Mouse (Mus musculus) left cerebral cortex, adult 11 months (tissue): ENCODE data around the gene Glipr1l3.
"Not testable (repeated sequence)": the region's sequence is repeated elsewhere in the genome, so short reads cannot be mapped to it uniquely, and the experiment has no call there.

Source experiments
- DNase-seq: peaks from one replicate; pipeline ENCODE4 v3.0.0; 2022; ENCODE audit warnings: low spot score

Glipr1l3 gene

DNA sequence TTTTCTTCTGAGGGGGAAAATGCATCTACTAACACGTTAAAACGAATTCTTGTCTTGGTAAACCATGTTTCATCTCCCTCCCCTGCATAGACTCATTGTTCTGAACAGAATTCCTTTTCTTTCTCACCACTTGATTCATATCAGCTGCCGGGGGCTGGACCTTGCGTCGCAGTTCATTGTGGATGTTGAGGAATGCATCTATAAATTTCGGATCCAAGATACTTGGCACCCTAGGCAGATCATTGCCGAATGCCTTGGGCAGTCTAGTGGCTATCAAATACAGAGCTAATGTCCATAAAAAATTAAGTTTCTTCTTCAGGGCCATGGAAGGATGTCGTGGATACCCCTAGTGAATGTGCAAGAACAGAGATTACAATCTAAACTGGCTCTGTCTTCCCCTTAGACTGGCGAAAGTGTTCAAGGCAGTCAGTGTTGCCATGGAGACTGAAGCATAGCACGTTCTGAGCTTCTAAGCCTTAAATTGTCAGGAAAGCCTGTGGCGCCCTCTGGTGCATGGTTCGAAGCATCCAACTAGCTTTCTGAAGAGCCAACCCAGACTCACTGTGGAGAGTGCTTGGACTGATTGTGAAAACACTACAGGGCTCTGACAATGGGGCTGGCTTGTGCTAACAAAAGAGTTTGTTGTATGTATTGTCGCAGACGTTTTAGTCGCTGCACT, at the start of gene Glipr1l3:
TSS of gene Glipr1l3 (minus strand) at position 446 of the 679 bp plus-strand sequence.
- DNase-seq, result peak; percentile 83

- DNase-seq, result peak; percentile 42
These were observed 43.3 kb upstream of the Glipr1l3 start for GRCm38 (mm10) chr10:112203463-112203862.

GRCm38 (mm10) chr10:112193919-112194318, 33.8 kb upstream of the Glipr1l3 start:
- not testable (repeated sequence) for DNase-seq

- not testable (repeated sequence) for DNase-seq
These were observed 16.9 kb upstream of the Glipr1l3 start for GRCm38 (mm10) chr10:112177027-112177426.

DNA sequence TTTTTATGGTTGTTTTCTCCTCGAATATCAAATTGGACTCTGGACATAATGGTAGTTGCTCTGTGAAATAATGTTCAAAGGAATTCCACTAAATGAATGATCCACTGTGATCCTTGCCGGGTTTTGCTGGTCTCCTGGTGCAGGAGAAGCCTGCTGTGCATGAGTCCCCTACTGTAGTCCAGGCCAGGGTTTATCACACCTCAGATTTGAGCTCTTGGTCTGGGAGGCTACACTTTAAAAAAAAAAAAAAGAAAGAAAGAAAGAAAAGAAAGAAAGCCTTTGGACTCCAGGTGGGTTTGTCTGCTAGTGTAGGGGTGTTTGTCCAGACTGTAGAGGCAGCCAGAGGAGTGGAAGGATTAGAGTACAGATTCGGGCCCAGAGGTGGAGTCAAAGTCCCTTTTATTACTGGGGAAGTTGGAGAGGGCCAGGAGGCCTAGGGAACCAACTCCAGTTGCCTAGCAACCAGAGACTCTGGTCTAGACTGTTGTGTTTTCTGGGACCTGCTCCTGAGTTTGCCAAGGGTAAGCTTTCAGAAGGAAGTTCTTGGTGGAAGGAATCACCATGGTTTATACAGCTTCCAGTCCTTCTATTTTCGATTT, 3.1 kb upstream of the Glipr1l3 start, which contains the start of gene Caps2:
TSS of gene Caps2 (plus strand) at position 454 of the 599 bp plus-strand sequence.
- peak; percentile 7 for DNase-seq

DNA sequence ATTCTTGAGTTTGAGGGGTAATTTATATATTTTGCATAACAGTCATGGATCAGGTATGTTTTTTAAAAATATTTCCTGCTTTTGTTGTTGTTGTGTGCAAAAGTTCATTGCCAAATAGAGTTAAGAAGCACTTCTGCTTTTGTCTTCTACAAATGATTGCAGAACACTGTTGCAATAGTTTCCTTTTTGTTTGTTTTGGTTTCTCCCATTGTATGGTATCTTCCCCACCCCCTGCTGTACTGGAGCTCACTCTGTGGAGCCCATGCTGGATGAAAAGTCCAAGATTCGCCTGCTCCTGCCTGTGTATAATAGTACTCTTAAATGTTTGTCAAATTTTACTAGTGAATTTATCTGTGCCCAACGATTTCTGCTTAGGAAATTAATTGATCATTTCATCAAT, 20.3 kb downstream of the Glipr1l3 start:
- no peak for DNase-seq

- no peak for DNase-seq
These were observed 21.2 kb downstream of the Glipr1l3 start for GRCm38 (mm10) chr10:112138871-112139430.

- DNase-seq, result peak; percentile 30
These were observed 21.9 kb downstream of the Glipr1l3 start for GRCm38 (mm10) chr10:112138050-112138870.

- no peak for DNase-seq
These were observed 27.9 kb downstream of the Glipr1l3 start for GRCm38 (mm10) chr10:112132194-112132593.

- DNase-seq, result not testable (repeated sequence)
These were observed 32.4 kb downstream of the Glipr1l3 start for GRCm38 (mm10) chr10:112127682-112128230.

- not testable (repeated sequence) for DNase-seq
These were observed 35.0 kb downstream of the Glipr1l3 start for GRCm38 (mm10) chr10:112125090-112125489.

DNA sequence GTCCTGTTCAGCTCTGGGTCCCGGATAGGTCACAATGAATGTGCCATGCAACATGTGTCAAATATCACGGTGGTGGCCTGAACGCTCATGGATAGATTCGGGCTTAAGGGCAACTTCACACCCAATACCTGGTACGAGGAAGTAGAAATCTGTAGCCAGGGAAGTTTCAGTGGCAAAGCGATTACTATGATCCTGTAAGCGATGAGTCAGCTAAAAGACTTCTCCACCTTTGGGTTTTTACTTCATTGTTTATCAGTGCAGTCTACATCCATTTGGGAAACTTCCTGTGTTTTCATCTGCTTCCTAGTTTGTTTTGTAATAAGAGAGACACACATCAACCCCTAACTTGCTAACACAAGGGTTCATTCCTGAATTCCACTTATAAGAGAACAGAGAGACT, 49.7 kb downstream of the Glipr1l3 start:
- no peak for DNase-seq

DNA sequence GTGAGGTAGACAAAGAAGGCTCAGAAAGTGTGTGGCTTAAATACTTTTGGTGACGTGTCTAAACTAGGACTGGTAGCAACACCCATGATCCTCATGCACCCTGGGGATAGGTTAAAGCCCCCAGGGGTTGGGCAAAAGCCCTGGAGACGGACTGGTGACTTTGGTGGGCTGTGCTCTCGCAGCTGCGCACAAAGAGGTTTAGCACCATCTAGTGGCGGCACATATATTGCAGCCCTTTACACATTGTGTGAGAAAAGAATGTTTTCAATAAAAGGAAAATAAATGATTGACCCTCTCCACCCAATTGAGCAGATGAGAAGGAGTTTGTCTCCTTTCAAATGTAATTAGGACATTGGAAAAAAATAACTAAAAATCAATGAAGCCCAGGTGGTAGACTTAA, 54.3 kb downstream of the Glipr1l3 start:
- DNase-seq, result peak; percentile 27
